Mouse (Mus musculus) small intestine, adult 2 months (tissue): Measurements from ENCODE around the gene Tfg.

ENCODE experiments used
- CTCF ChIP-seq: fragments of 200-500 bp; IDR thresholded peaks from 2 replicates; pipeline ENCODE4 v1.5.1; 2012; ENCODE audit warnings: low read depth, mild to moderate bottlenecking, control low read depth, inconsistent platforms, low read length, moderate library complexity, mixed read lengths; ENCODE audit not compliant: insufficient replicate concordance, insufficient read length; ENCODE audit errors: extremely low read depth
- POLR2A ChIP-seq: fragments of 200-500 bp; IDR thresholded peaks from 2 replicates; pipeline ENCODE4 v1.6.1; 2012; ENCODE audit warnings: low read depth, mild to moderate bottlenecking, control low read depth, inconsistent platforms, low read length, moderate library complexity

DNA sequence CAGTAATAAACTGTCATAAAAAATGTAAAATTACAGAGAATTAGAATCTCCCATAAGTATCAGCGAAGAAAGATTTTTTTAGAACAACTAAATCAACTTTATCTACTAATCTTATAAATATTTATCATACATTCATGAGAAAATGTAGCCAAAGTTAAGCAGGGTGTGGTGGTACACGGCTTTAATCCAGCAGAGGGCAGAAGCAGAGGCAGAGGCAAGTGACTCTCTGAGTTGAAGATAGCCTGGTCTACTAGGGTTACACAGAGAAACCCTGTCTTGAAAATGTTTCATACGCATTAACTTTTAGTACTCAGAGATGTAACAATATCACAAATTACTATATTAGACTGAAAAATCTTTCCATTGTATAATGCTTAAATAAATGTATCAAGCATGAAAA, 11.5 kb downstream of the Tfg start:
- TF ChIP-seq CTCF (no peak), POLR2A (no peak)
